Mouse (Mus musculus) lung, adult 2 months (tissue): ENCODE measurements around the gene Olfr1367.
"Not testable (repeated sequence)": the region's sequence is repeated elsewhere in the genome, so short reads cannot be mapped to it uniquely, and the experiment has no call there.

Source experiments
- CTCF ChIP-seq: fragments of 200-500 bp; IDR thresholded peaks from 2 replicates; pipeline ENCODE4 v1.5.1; 2011; ENCODE audit warnings: mild to moderate bottlenecking, low read length, control low read depth; ENCODE audit not compliant: insufficient read depth
- POLR2A ChIP-seq: fragments of 200-500 bp; IDR thresholded peaks from 2 replicates; pipeline ENCODE4 v1.6.1; 2011; ENCODE audit warnings: low read depth, mild to moderate bottlenecking, control low read depth, low read length, borderline replicate concordance; ENCODE audit errors: extremely low read depth

DNA sequence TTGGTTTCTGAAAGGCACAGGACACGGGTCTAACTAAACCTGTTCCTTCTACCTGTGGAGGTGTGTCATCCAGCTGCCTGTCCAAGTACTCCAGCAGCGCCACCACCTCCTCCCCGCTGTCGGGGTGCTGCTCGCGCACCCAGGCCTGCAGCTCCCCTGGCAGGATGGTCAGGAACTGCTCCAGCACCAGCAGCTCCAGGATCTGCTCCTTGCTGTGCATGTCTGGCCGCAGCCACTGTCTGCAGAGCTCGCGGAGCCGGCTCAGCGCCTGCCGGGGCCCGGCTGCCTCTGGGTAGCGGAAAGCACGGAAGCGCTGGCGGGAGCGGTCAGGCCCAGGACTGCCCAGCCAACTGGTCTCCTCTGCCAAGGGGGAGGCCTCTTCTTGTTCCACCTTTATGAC is 49.3 kb downstream of the Olfr1367 start:
- not testable (repeated sequence) for TF ChIP-seq CTCF, POLR2A
